Mouse (Mus musculus): Measurements from ENCODE around the gene Tm9sf4. TPM values are rescaled to one million over a fixed set of nuclear protein-coding genes. Genes with fewer than 3 reads are reported as not detected.

Gene Tm9sf4
- polyA plus RNA-seq, 1 experiment from 2014 or later = 86.8 TPM

GRCm38 (mm10) chr2:153168134-153168820 lies 7.2 kb downstream of the Tm9sf4 start:
- 0 out of 2 replicates have a peak, but pooled peaks cover 6% of the 10 kb centered on the region for H3K4me1 ChIP-seq (replicated peaks; ENCODE audit: control insufficient read depth, insufficient read depth, low read length)
- 34% methylated on average over 2 of the region's 2 CpGs for WGBS
- no peak overlapping the region for H3K27ac ChIP-seq (ENCODE audit: low read depth)
- ATAC-seq (replicated peaks; ENCODE audit: low FRiP score, low TSS enrichment, low read depth) (no peak), DNase-seq (ENCODE audit: low spot score) (no peak)
- H3K4me3 ChIP-seq (ENCODE audit: low read depth, low read length) = no peak overlapping the region
- no peaks in the 10 kb centered on the region for H3K27me3 ChIP-seq (replicated peaks; ENCODE audit: control insufficient read depth, insufficient read depth, low read length)
- H3K36me3 ChIP-seq (ENCODE audit: control insufficient read depth, insufficient read depth, low read length) = peaks cover 9% of the 10 kb centered on the region; the same call in 1 of the 2 replicates
- H3K4me2 ChIP-seq (ENCODE audit: low read length) = no peak overlapping the region
- no peak overlapping the region for H3K9ac ChIP-seq (ENCODE audit: low read length)
- no peaks in the 10 kb centered on the region for H3K9me3 ChIP-seq (ENCODE audit: control insufficient read depth, low read length)

GRCm38 (mm10) chr2:153170490-153171224 lies 9.6 kb downstream of the Tm9sf4 start:
- ATAC-seq (replicated peaks; ENCODE audit: low FRiP score, low TSS enrichment, low read depth) = no peak
- H3K9me3 ChIP-seq (ENCODE audit: control insufficient read depth, low read length) = no peaks in the 10 kb centered on the region
- no peak overlapping the region for H3K9ac ChIP-seq (ENCODE audit: low read length)
- H3K4me1 ChIP-seq (replicated peaks; ENCODE audit: control insufficient read depth, insufficient read depth, low read length) = 0 out of 2 replicates have a peak, but pooled peaks cover 6% of the 10 kb centered on the region
- no peaks in the 10 kb centered on the region; the same call in 1 of the 2 replicates for H3K36me3 ChIP-seq (ENCODE audit: control insufficient read depth, insufficient read depth, low read length)
- H3K27me3 ChIP-seq (replicated peaks; ENCODE audit: control insufficient read depth, insufficient read depth, low read length) = no peaks in the 10 kb centered on the region
- H3K4me3 ChIP-seq (ENCODE audit: low read depth, low read length) = no peak overlapping the region
- H3K4me2 ChIP-seq (ENCODE audit: low read length) = no peak overlapping the region
- 87% methylated on average over 9 of the region's 9 CpGs for WGBS
- no peak for DNase-seq (ENCODE audit: low spot score)
- no peak overlapping the region for H3K27ac ChIP-seq (ENCODE audit: low read depth)

GRCm38 (mm10) chr2:153171966-153172365 lies 10.9 kb downstream of the Tm9sf4 start:
- Histone ChIP-seq H3K4me3 (ENCODE audit: low read depth, low read length) (no peak overlapping the region), H3K27ac (ENCODE audit: low read depth) (no peak overlapping the region), H3K9me3 (ENCODE audit: control insufficient read depth, low read length) (no peaks in the 10 kb centered on the region), H3K9ac (ENCODE audit: low read length) (no peak overlapping the region), H3K4me1 (replicated peaks; ENCODE audit: control insufficient read depth, insufficient read depth, low read length) (0 out of 2 replicates have a peak, but pooled peaks cover 6% of the 10 kb centered on the region), H3K4me2 (ENCODE audit: low read length) (no peak overlapping the region), H3K36me3 (ENCODE audit: control insufficient read depth, insufficient read depth, low read length) (no peaks in the 10 kb centered on the region; the same call in 1 of the 2 replicates), H3K27me3 (replicated peaks; ENCODE audit: control insufficient read depth, insufficient read depth, low read length) (no peaks in the 10 kb centered on the region)
- no peak for ATAC-seq (replicated peaks; ENCODE audit: low FRiP score, low TSS enrichment, low read depth)
- DNase-seq (ENCODE audit: low spot score) = no peak
- WGBS = 87% methylated on average over 5 of the region's 5 CpGs

- 61% methylated on average over 8 of the region's 8 CpGs for WGBS
These were observed 15.0 kb downstream of the Tm9sf4 start for GRCm38 (mm10) chr2:153175995-153176570.

GRCm38 (mm10) chr2:153177188-153177587 lies 16.1 kb downstream of the Tm9sf4 start:
- Histone ChIP-seq H3K27ac (ENCODE audit: low read depth) (no peak overlapping the region), H3K4me2 (ENCODE audit: low read length) (no peak overlapping the region), H3K4me1 (replicated peaks; ENCODE audit: control insufficient read depth, insufficient read depth, low read length) (no peaks in the 10 kb centered on the region), H3K9me3 (ENCODE audit: control insufficient read depth, low read length) (no peaks in the 10 kb centered on the region), H3K27me3 (replicated peaks; ENCODE audit: control insufficient read depth, insufficient read depth, low read length) (no peaks in the 10 kb centered on the region), H3K36me3 (ENCODE audit: control insufficient read depth, insufficient read depth, low read length) (peaks cover 30% of the 10 kb centered on the region), H3K9ac (ENCODE audit: low read length) (no peak overlapping the region), H3K4me3 (ENCODE audit: low read depth, low read length) (no peak overlapping the region)
- DNase-seq (ENCODE audit: low spot score) (no peak), ATAC-seq (replicated peaks; ENCODE audit: low FRiP score, low TSS enrichment, low read depth) (no peak)
- 92% methylated on average over 3 of the region's 3 CpGs for WGBS

More at GRCm38 (mm10) chr2:153175995-153176570, 15.0 kb downstream of the Tm9sf4 start:
- Histone ChIP-seq H3K36me3 (ENCODE audit: control insufficient read depth, insufficient read depth, low read length) (peaks cover 23% of the 10 kb centered on the region), H3K4me2 (ENCODE audit: low read length) (no peak overlapping the region), H3K9ac (ENCODE audit: low read length) (no peak overlapping the region), H3K27ac (ENCODE audit: low read depth) (no peak overlapping the region), H3K9me3 (ENCODE audit: control insufficient read depth, low read length) (no peaks in the 10 kb centered on the region), H3K4me1 (replicated peaks; ENCODE audit: control insufficient read depth, insufficient read depth, low read length) (no peaks in the 10 kb centered on the region), H3K27me3 (replicated peaks; ENCODE audit: control insufficient read depth, insufficient read depth, low read length) (no peaks in the 10 kb centered on the region), H3K4me3 (ENCODE audit: low read depth, low read length) (no peak overlapping the region)
- no peak for DNase-seq (ENCODE audit: low spot score)
- no peak for ATAC-seq (replicated peaks; ENCODE audit: low FRiP score, low TSS enrichment, low read depth)

GRCm38 (mm10) chr2:153179126-153179860 lies 18.2 kb downstream of the Tm9sf4 start:
- H3K27ac ChIP-seq (ENCODE audit: low read depth) = no peak overlapping the region
- no peak overlapping the region for H3K4me2 ChIP-seq (ENCODE audit: low read length)
- ATAC-seq (replicated peaks; ENCODE audit: low FRiP score, low TSS enrichment, low read depth) (no peak), DNase-seq (ENCODE audit: low spot score) (no peak)
- WGBS = 76% methylated on average over 10 of the region's 10 CpGs
- H3K4me3 ChIP-seq (ENCODE audit: low read depth, low read length) = no peak overlapping the region
- peaks cover 50% of the 10 kb centered on the region for H3K36me3 ChIP-seq (ENCODE audit: control insufficient read depth, insufficient read depth, low read length)
- H3K9ac ChIP-seq (ENCODE audit: low read length) = no peak overlapping the region
- no peaks in the 10 kb centered on the region for H3K27me3 ChIP-seq (replicated peaks; ENCODE audit: control insufficient read depth, insufficient read depth, low read length)
- H3K4me1 ChIP-seq (replicated peaks; ENCODE audit: control insufficient read depth, insufficient read depth, low read length) = no peaks in the 10 kb centered on the region
- H3K9me3 ChIP-seq (ENCODE audit: control insufficient read depth, low read length) = no peaks in the 10 kb centered on the region

GRCm38 (mm10) chr2:153179961-153180360 lies 18.9 kb downstream of the Tm9sf4 start:
- Histone ChIP-seq H3K27ac (ENCODE audit: low read depth) (no peak overlapping the region), H3K36me3 (ENCODE audit: control insufficient read depth, insufficient read depth, low read length) (peaks cover 57% of the 10 kb centered on the region), H3K4me3 (ENCODE audit: low read depth, low read length) (no peak overlapping the region), H3K27me3 (replicated peaks; ENCODE audit: control insufficient read depth, insufficient read depth, low read length) (no peaks in the 10 kb centered on the region), H3K9me3 (ENCODE audit: control insufficient read depth, low read length) (no peaks in the 10 kb centered on the region), H3K4me1 (replicated peaks; ENCODE audit: control insufficient read depth, insufficient read depth, low read length) (no peaks in the 10 kb centered on the region), H3K4me2 (ENCODE audit: low read length) (no peak overlapping the region), H3K9ac (ENCODE audit: low read length) (no peak overlapping the region)
- 80% methylated on average over 3 of the region's 3 CpGs for WGBS
- no peak for DNase-seq (ENCODE audit: low spot score)
- ATAC-seq (replicated peaks; ENCODE audit: low FRiP score, low TSS enrichment, low read depth) = no peak

- Histone ChIP-seq H3K4me2 (ENCODE audit: low read length) (no peak overlapping the region), H3K9me3 (ENCODE audit: control insufficient read depth, low read length) (no peaks in the 10 kb centered on the region), H3K4me3 (ENCODE audit: low read depth, low read length) (no peak overlapping the region), H3K27ac (ENCODE audit: low read depth) (no peak overlapping the region), H3K27me3 (replicated peaks; ENCODE audit: control insufficient read depth, insufficient read depth, low read length) (no peaks in the 10 kb centered on the region), H3K9ac (ENCODE audit: low read length) (no peak overlapping the region), H3K4me1 (replicated peaks; ENCODE audit: control insufficient read depth, insufficient read depth, low read length) (no peaks in the 10 kb centered on the region), H3K36me3 (ENCODE audit: control insufficient read depth, insufficient read depth, low read length) (peaks cover 96% of the 10 kb centered on the region)
- DNase-seq (ENCODE audit: low spot score) = no peak
- no peak for ATAC-seq (replicated peaks; ENCODE audit: low FRiP score, low TSS enrichment, low read depth)
- WGBS = 72% methylated on average over 2 of the region's 2 CpGs
These were observed 25.1 kb downstream of the Tm9sf4 start for GRCm38 (mm10) chr2:153186176-153186591.
